Comparison of ENCODE assay signal across 20 mouse cellular contexts in genomic region chr4:105252044-105252443, GRCm38 (mm10).
"Had no signal": no experiment of that assay in that cellular context is flagged by ENCODE, and none has a peak within 500 bp of the region (broad histone marks: within the 10 kb centered on the region; RNA-seq: fewer than 3 reads in every experiment).

No protein-coding gene starts in this region.

- H3K4me1 ChIP-seq: liver, embryonic 12.5 days; liver, embryonic 15.5 days; lung, embryonic 15.5 days had no signal

- DNase-seq: kidney, adult 18-20 months; kidney, adult 9 months; kidney, postnatal 25 days; layer of hippocampus, adult 9-11 months; liver; lung, adult 18-20 months; lung, postnatal 14 days; lung, postnatal 4 days; midbrain, embryonic 14.5 days; right cerebral cortex, postnatal 14 days; right cerebral cortex, postnatal 4 days; thymus, adult 18-20 months; thymus, postnatal 36 days had no signal

- ATAC-seq: liver, embryonic 12.5 days had no signal

- H3K4me3 ChIP-seq: layer of hippocampus, adult 2 months; limb, embryonic 10.5 days; limb, embryonic 13.5 days; liver, embryonic 12.5 days; liver, embryonic 15.5 days; lung, embryonic 15.5 days had no signal

- H3K36me3 ChIP-seq: limb, embryonic 10.5 days; limb, embryonic 13.5 days; liver, embryonic 12.5 days; liver, embryonic 15.5 days; lung, embryonic 15.5 days had no signal

- H3K27ac ChIP-seq: kidney, postnatal 0 days; layer of hippocampus, adult 2 months; limb, embryonic 10.5 days; limb, embryonic 13.5 days; liver, embryonic 12.5 days; liver, embryonic 15.5 days; lung, embryonic 15.5 days had no signal

- H3K27me3 ChIP-seq: limb, embryonic 13.5 days; liver, embryonic 12.5 days; liver, embryonic 15.5 days; lung, embryonic 15.5 days had no signal
